Mouse (Mus musculus) brain, embryonic 14.5 days (tissue): ENCODE results near the gene Scfd2.

ENCODE experiments used
- CTCF ChIP-seq: fragments of 200-500 bp; IDR thresholded peaks from 2 replicates; pipeline ENCODE4 v1.5.1; 2012; ENCODE audit warnings: inconsistent platforms, mild to moderate bottlenecking, moderate library complexity, borderline replicate concordance; ENCODE audit not compliant: insufficient read depth, insufficient read length; ENCODE audit errors: extremely low read depth
- POLR2A ChIP-seq: fragments of 200-500 bp; IDR thresholded peaks from 2 replicates; pipeline ENCODE4 v1.6.1; 2012; ENCODE audit warnings: mild to moderate bottlenecking, inconsistent platforms, borderline replicate concordance; ENCODE audit not compliant: poor library complexity, insufficient read depth, insufficient read length, severe bottlenecking; ENCODE audit errors: extremely low read depth

- TF ChIP-seq POLR2A: no peak
- peak; percentile 86 for TF ChIP-seq CTCF
Observed at GRCm38 (mm10) chr5:74311200-74311825, 220.2 kb downstream of the Scfd2 start.
